Mouse (Mus musculus): ENCODE data around the gene Adamts17.

Gene Adamts17

GRCm38 (mm10) chr7:67072015-67072685 is 232.6 kb downstream of the Adamts17 start:
- no peak for DNase-seq (ENCODE audit: low spot score)

- no peak for DNase-seq (ENCODE audit: low spot score)
These were observed 243.2 kb downstream of the Adamts17 start for GRCm38 (mm10) chr7:67082751-67083150.

- DNase-seq (ENCODE audit: low spot score) = peak; percentile 46
These were observed 248.2 kb downstream of the Adamts17 start for GRCm38 (mm10) chr7:67087759-67088158.

GRCm38 (mm10) chr7:67097096-67097495 is 257.6 kb downstream of the Adamts17 start:
- no peak for DNase-seq (ENCODE audit: low spot score)

DNA sequence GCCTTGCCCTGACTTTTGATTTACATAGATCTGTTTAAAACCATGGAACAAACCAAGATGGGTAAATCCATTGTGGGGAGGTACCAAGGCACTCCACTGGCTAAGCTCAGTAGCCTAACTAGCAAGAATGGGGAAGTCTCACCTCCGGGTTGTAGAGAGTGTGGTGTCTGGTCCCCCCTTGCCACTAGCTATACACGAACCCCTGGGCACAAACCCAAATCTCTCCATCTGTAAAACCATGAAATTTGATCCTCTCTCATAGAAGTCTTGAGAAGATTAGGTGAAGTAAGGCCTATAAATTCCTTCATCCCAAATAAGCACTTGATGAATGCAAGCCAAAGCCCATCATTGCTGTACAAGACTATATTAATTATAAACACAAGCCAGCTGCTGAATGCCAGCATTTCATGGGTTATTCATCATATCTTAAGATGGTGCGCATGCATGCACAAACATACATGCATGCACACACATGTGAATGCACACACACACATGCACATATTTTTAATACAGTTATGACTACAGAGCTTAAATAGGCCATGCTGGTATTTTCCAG is 262.0 kb downstream of the Adamts17 start:
- DNase-seq (ENCODE audit: low spot score) = no peak

- no peak for DNase-seq (ENCODE audit: low spot score)
These were observed 271.1 kb downstream of the Adamts17 start for GRCm38 (mm10) chr7:67110551-67111159.

- DNase-seq (ENCODE audit: low spot score) = peak; percentile 5
These were observed 273.1 kb downstream of the Adamts17 start for GRCm38 (mm10) chr7:67112495-67113216.

DNA sequence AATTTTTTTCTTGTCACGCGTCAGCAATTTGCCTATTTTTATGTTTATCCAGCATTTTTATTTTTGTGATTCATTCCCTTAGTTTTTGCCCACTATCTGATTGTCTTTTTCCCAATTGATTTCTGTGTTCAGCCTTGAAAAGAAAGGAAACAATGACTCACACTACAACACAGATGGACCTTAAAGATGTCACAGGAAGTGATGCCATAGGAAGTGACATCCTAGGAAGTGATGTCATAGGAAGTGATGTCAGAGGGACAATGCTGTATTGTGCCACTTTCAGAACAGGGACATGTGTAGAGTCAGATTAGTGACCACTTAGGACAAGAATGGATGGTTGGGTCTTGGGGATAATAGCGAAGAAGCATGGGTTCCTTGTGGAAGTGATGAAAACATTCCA is 274.5 kb downstream of the Adamts17 start:
- DNase-seq (ENCODE audit: low spot score) = peak; percentile 7

DNA sequence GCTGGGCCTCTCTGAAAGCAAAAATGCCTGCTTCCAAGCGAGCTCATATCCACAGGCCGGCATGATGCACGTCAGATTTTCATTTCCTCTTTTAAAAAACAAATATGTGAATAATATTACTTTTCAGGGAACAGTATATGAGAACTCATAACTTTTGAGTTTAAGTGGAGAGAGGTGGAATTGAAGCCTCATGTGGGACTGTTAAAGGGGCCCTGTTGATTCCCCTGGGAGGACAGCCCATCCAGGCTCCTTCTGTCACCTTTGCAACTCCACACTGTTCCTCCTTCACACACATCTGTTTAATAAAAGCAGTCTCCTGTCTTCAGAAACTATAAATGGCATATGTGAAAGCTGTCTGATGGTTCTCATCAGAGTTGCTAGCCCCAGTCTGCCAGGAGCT is 275.5 kb downstream of the Adamts17 start:
- no peak for DNase-seq (ENCODE audit: low spot score)

DNA sequence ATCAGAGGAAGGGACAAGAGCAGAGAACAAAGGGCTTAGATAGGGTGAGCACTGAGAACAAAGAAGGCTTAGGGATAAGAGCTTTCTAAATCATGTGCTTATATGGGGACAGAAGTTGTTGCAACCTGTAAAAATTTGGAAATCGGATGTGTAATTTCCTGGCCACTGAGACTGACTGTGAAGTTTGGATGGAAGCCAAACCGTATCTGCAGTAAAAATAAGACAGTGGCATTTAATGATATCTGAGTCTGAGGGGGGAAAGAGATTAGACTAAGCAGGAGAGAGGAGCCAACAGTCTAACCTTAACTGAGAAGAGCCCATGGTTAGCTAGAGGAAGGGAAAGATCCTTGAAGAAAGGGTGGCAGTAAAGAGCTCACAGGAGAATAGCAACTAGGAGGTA is 295.6 kb downstream of the Adamts17 start:
- no peak for DNase-seq (ENCODE audit: low spot score)

DNA sequence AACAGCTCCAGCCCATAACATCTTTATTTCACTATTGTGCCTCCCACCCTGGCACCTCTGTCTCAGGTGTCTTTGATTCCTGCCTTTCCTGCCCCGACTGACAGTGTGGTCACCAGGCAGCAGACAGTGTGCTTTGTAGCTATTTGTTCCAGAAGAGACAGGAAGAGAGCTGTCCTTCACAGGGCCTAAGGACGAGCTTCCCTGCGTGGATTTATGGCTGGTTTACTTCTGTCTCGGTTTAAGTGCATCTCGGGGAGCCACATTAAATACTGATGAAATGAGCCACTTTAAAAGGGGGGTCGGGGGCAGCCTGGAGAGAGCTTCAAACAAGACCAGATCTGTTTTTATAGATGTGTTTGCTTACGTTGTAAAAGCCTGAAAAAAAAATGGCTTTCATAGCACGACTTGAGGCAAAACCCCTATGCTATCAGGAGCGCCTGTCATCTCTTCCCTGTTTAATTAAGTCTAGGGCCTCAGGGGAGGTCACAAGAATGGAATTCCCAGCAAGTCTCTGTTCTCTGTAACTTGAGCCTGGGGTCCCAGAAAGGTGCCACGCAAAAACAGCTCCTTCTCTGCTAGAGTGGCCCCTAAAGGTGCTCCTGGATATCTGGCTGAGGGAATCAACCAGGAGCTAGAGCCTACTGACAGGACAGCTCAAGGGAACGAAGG is 302.9 kb downstream of the Adamts17 start:
- peak; percentile 47 for DNase-seq (ENCODE audit: low spot score)

DNA sequence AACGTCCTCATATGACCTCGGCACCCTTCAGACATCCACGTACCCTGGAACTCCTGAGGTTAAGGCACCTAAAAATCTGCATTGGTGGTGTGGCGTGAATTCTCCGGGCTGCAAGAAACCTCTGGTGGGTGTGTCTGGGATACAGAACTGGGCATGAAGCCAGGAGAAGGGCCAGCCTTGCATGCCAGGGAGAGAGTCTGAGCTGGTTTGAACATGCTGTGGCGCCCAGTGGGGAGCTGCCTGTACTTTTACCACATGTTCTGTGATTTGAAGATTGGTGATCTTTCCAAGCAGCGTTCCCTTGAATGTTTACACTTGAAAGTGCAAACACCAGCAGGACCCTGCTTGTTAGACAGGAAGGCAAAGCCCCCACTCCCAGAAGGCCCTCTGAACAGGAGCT is 306.2 kb downstream of the Adamts17 start:
- no peak for DNase-seq (ENCODE audit: low spot score)

- DNase-seq (ENCODE audit: low spot score) = no peak
These were observed 306.6 kb downstream of the Adamts17 start for GRCm38 (mm10) chr7:67146151-67146550.

- no peak for DNase-seq (ENCODE audit: low spot score)
These were observed 310.2 kb downstream of the Adamts17 start for GRCm38 (mm10) chr7:67149707-67150106.

DNA sequence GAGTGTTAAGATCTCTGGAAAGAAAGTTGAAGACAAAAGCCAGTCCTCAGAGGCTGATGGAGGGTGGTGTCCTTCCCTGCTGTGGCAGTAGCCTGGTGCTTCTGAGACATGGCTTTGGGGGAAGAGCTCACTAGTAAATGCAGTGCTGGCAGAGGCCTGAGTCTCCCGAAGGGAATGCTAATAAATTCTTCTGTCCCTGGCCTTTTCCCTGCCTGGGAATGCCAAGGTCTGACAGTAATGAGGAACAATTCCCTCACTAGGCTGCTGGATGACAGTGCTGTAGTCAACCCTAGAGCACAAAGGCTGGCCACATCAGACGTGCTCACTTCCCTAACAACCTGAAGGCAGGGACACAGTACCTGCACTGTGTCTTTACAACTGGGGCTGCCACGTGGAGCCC is 313.1 kb downstream of the Adamts17 start:
- DNase-seq (ENCODE audit: low spot score) = no peak

- no peak for DNase-seq (ENCODE audit: low spot score)
These were observed 322.6 kb downstream of the Adamts17 start for GRCm38 (mm10) chr7:67162135-67162534.

- DNase-seq (ENCODE audit: low spot score) = no peak
These were observed 328.8 kb downstream of the Adamts17 start for GRCm38 (mm10) chr7:67168288-67168687.

GRCm38 (mm10) chr7:67168763-67169569 is 329.4 kb downstream of the Adamts17 start:
- DNase-seq (ENCODE audit: low spot score) = no peak

GRCm38 (mm10) chr7:67173522-67174195 is 334.1 kb downstream of the Adamts17 start:
- DNase-seq (ENCODE audit: low spot score) = no peak

DNA sequence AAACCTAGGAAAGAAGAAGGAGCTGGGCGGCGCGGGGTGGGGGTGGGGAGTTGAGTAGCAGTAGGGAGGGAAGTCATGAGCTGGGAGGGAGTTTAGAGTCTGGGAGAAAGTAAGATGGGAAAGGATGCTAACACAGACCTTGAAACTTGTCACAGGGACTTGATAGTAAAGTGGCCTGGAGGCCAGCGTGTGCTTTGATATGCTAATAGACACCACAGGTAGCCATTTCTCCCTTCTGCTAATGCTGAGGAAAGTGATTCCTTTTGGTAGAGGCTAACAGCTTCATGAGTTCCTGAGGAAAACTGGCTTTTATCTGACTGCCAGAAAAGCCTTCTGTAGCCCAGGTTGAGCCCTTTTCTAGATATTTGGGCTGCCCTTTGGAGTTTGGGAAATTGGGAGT is 344.3 kb downstream of the Adamts17 start:
- no peak for DNase-seq (ENCODE audit: low spot score)

GRCm38 (mm10) chr7:67199412-67199811 is 359.9 kb downstream of the Adamts17 start:
- peak; percentile 73 for DNase-seq (ENCODE audit: low spot score)
